Mouse (Mus musculus): ENCODE measurements at regions not wholly inside any gene's neighbourhood (a gene's known extent, or its start where the extent isn't known, plus 50 kb on each side); places are given as distances from the start of the nearest gene placed in this dataset.

GRCm38 (mm10) chr7:114912109-114912508 is 168.6 kb downstream of the Insc start:
- no peak for DNase-seq (ENCODE audit: low spot score)

- DNase-seq (ENCODE audit: low spot score), result peak; percentile 42
Measured at GRCm38 (mm10) chr7:114922155-114922554, 178.7 kb downstream of the Insc start.

DNA sequence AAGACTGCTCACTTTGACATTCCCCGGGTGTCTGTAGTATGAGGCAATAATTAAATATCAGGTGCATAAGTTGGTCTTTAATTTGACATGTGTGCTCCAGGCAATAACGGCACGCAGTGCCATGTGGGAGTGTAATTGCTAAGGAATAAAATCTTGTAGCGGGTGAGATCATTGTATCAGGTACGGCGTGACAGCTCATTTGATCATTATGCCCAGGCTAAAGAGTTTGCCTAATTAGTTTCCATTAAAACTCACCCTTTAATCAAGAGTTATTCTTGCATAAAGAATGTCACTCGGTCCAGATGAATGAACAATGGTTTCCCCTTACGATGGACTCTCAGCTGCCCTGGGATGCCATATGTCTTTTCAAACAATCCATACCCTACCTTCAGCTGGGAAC is 190.4 kb downstream of the Insc start:
- no peak for DNase-seq (ENCODE audit: low spot score)

DNA sequence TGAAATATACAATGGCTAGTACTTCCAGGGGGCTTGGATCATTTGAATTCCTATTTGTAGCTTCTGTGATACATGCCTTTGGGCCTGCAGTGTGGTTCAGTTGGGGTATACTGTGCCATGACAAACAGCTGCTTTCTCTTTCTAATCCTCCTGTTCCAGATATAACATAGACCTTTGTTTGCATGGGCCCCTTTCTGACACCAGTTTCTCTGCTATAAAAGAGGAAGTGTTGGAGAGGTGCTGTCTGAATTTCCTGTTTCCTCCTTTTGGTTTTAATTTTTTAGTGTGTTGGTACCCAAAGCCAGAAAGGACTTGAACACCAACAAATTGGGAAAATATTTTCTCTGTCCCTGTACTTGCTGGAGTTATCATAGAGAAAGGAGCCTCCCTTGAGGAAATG is 207.3 kb downstream of the Insc start:
- no peak for DNase-seq (ENCODE audit: low spot score)

DNA sequence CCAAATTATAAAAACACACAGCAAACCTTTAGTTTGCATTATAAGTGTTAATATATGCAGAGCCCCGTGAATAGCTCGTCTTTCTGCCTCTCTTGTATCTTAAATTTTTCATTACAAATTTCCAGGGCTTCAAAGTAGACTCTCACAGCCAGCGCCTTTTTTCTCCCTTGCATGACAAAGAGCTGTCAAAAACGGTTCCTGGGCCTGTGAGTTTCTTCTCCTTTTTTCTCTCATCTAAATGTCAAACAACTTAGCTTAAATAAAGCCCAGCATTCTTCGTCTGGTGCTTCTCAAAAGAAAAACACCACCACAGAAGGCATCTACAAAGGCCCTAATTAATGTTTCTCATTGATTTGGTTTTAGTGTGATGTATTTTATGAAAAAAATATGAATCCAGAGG is 219.7 kb downstream of the Insc start:
- DNase-seq (ENCODE audit: low spot score), result no peak

- DNase-seq (ENCODE audit: low spot score), result no peak
Measured at GRCm38 (mm10) chr7:114965923-114966322, 222.4 kb downstream of the Insc start.

DNA sequence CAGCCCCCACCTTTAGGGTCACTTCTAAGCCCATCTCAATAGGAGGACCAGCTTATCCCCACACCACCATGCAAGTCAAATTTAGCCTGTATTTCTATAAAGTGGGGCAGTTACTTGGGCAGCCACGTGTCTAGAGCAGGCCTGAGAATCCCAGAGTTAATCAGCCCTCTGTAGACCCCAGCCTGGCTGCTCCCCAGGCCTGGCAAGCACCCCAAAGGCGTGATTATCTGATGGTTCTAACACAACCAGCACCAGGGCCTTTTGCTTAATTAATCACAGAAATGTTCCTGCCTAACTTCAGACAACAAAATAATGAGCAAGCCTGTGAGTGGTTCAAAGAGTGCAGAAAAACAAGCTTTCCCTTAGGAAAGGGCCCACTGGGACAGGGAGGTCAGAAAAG is 243.0 kb downstream of the Insc start:
- no peak for DNase-seq (ENCODE audit: low spot score)

GRCm38 (mm10) chr7:114991255-114991654 is 247.8 kb downstream of the Insc start:
- no peak for DNase-seq (ENCODE audit: low spot score)

- no peak for DNase-seq (ENCODE audit: low spot score)
Measured at GRCm38 (mm10) chr7:114992440-114992839, 248.9 kb downstream of the Insc start.

GRCm38 (mm10) chr7:115000796-115001524 is 257.5 kb downstream of the Insc start:
- no peak for DNase-seq (ENCODE audit: low spot score)

- DNase-seq (ENCODE audit: low spot score), result no peak
Measured at GRCm38 (mm10) chr7:115014253-115014998, 270.9 kb downstream of the Insc start.

GRCm38 (mm10) chr7:115019369-115019958 is 276.0 kb downstream of the Insc start:
- no peak for DNase-seq (ENCODE audit: low spot score)

DNA sequence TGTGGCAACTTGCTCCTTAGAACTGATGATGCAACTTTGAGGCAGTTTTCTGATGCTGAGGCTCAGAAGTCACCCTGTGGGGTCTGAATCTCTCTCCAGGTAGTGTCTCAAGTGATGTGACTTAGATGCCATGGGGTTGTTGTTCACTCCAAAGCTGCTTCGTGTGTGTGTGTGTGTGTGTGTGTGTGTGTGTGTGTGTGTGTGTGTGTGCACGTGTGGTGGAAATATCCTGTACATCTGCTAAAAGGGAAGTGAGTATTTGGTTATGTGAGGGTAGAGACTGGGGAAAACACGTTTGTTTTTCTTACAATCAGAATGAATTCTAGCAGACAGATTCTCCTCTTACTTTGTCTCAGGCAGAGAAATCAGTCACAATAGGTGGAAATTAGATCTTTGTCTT is 276.5 kb downstream of the Insc start:
- no peak for DNase-seq (ENCODE audit: low spot score)

DNA sequence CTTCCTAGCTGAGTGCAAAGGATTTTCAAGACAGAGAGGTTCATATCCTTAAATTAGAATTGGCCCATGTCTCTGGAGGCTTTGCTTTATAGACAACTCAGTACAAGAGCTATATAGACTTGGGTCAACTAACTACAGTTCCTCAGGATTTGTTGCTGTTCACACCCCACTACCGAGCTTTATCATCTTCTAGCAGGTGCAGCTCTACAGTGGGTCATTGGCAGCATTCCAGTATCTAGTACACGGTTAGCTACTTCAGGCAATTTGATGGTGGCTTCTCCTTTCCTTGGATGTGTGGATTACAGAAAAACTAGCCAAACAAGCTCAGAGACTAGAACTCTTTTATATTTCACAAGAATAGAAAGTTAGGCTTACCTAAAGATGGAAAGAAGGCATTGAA is 282.3 kb downstream of the Insc start:
- DNase-seq (ENCODE audit: low spot score), result no peak

- no peak for DNase-seq (ENCODE audit: low spot score)
Measured at GRCm38 (mm10) chr7:115027685-115028084, 284.2 kb downstream of the Insc start.

GRCm38 (mm10) chr7:115033987-115034386 is 290.5 kb downstream of the Insc start:
- DNase-seq (ENCODE audit: low spot score), result no peak

- no peak for DNase-seq (ENCODE audit: low spot score)
Measured at GRCm38 (mm10) chr7:115055527-115055926, 312.0 kb downstream of the Insc start.

DNA sequence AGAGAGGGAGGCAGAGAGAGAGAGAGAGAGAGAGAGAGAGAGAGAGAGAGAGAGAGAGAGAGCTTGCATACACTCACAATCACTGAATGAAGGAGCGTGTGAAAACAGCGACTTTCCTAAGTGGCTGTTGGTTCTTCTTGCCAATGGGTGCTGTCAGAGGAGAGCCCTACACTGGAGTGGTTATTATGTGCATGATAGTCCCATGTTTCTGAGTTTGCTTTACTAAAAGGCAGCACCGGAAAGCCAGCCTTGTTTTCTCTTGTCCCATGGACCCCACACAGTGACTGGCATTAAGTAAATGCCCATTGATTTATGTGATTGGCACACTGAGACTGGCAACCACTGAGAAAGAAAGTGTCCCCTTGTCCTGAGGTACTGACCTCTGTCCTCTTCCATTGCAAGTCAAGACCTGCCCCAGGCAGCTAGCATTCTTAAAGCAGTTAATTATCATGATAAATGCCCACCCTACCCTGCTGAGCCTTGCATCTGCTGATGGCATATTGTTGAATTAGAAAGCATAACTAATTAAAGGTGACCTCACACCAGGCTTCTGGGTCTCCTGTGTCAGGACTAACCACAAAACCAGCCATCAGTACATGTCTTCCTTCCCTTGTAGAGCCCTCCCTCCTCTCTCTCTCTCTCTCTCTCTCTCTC is 313.6 kb downstream of the Insc start:
- DNase-seq (ENCODE audit: low spot score), result no peak

DNA sequence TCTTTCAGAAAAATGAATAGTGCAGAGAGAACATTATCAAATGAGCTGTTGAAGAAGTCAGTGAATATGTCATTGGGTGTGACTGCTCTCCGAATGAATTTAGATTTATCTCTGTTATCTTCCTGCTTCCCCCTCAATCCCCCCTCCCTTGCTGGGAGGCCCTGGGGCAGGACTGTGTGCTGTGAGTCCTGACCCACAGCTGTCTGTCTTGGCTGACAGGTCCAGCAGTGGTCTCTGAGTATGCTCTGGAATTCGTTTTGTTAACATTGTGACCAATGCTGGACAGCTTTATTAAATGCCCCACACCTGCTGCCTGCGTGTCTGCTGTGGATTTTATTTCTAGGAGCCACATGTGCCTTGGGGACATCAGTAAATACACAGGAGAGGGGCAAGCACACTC is 314.2 kb downstream of the Insc start:
- no peak for DNase-seq (ENCODE audit: low spot score)

DNA sequence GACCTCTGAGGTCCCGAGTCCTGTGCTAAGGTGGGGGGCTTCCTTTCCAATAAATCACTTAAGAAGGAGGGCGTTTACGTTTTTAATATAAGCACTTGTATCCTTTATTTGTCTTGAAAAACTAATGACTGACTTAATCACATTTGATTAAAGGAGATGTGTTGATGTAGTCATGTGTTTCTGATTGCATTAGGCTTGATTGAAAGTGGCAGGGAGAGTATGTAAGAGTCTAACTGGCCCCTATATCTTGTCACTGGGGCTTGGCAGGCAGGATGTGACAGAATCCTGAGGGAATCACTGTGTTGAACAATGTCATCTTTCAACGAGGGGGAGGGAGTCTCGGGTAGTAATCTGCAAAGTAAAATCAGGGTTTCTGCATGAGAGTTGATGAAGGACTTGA is 316.7 kb downstream of the Insc start:
- DNase-seq (ENCODE audit: low spot score), result no peak

- DNase-seq (ENCODE audit: low spot score), result no peak
Measured at GRCm38 (mm10) chr7:115062817-115063216, 319.3 kb downstream of the Insc start.

DNA sequence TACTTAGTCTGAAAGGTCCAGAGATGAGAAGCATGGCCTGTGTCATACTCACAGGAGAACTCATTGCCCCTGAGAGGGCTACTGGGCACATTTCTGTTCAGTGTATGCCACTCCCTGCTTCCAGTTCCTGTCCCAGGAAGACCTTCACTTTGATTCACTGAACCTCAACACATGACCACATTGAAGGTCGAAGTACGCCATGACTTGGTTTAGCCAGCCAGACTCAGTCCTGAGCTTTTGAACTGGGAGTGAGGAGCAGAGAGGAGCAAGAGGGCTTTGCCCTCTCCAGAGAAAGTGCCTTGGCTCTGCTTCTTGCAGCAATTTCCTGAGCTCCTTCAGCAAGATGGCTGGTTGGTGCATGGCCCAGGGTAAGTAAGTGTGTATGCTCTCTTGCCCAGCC is 324.1 kb downstream of the Insc start:
- no peak for DNase-seq (ENCODE audit: low spot score)

DNA sequence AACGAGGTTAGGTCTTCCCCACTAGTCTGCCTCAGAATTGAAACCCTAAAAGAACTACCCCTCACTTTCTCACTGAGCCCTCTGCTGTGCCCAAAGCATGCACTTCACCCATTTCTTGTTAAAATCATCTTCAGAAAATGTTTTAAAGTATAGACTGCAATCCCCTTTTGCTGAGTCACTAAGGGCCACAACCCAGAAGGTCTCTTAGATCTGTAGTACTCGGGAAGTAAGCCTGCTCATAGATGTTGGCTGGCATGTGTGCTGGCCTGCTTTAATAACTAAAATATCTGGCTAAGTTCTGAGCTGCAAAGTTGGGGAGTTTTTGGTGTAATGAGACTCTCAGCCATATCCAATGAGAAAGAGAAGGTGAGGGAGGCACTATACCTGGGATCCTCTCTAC is 329.9 kb downstream of the Insc start:
- DNase-seq (ENCODE audit: low spot score), result no peak
